Mouse (Mus musculus) embryo, embryonic 11.5 days (tissue): ENCODE measurements at regions not wholly inside any gene's neighbourhood (a gene's known extent, or its start where the extent isn't known, plus 50 kb on each side); places are given as distances from the start of the nearest gene placed in this dataset.
"Not testable (repeated sequence)": the region's sequence is repeated elsewhere in the genome, so short reads cannot be mapped to it uniquely, and the experiment has no call there.

Experiments
- DNase-seq: peaks from one replicate; pipeline ENCODE4 v3.0.0-alpha.2; 2012; ENCODE audit warnings: low read depth, low spot score

- DNase-seq = no peak
Observed at GRCm38 (mm10) chr12:79990751-79991150, 122.1 kb downstream of the Zfp36l1 start.

- DNase-seq = no peak
Observed at GRCm38 (mm10) chr12:79989582-79990110, 123.2 kb downstream of the Zfp36l1 start.

GRCm38 (mm10) chr12:79988401-79989358 lies 124.1 kb downstream of the Zfp36l1 start:
- DNase-seq = no peak

- DNase-seq = no peak
Observed at GRCm38 (mm10) chr12:79986241-79986976, 126.4 kb downstream of the Zfp36l1 start.

- no peak for DNase-seq
Observed at GRCm38 (mm10) chr12:79984985-79985747, 127.6 kb downstream of the Zfp36l1 start.

GRCm38 (mm10) chr12:79984025-79984790 lies 128.6 kb downstream of the Zfp36l1 start:
- DNase-seq = no peak

- no peak for DNase-seq
Observed at GRCm38 (mm10) chr12:79983232-79983631, 129.6 kb downstream of the Zfp36l1 start.

GRCm38 (mm10) chr12:79982497-79982896 lies 130.3 kb downstream of the Zfp36l1 start:
- not testable (repeated sequence) for DNase-seq

GRCm38 (mm10) chr12:79980711-79981110 lies 132.1 kb downstream of the Zfp36l1 start:
- DNase-seq = no peak

- DNase-seq = no peak
Observed at GRCm38 (mm10) chr12:79977136-79977535, 135.7 kb downstream of the Zfp36l1 start.

GRCm38 (mm10) chr12:79975466-79976239 lies 137.2 kb downstream of the Zfp36l1 start:
- DNase-seq = no peak

- no peak for DNase-seq
Observed at GRCm38 (mm10) chr12:79975050-79975449, 137.8 kb downstream of the Zfp36l1 start.

- DNase-seq = no peak
Observed at GRCm38 (mm10) chr12:79974530-79974929, 138.3 kb downstream of the Zfp36l1 start.

GRCm38 (mm10) chr12:79973566-79974230 lies 139.1 kb downstream of the Zfp36l1 start:
- DNase-seq = no peak

- DNase-seq = no peak
Observed at GRCm38 (mm10) chr12:79970981-79971390, 141.8 kb downstream of the Zfp36l1 start.

GRCm38 (mm10) chr12:79970227-79970901 lies 142.4 kb downstream of the Zfp36l1 start:
- no peak for DNase-seq

- DNase-seq = no peak
Observed at GRCm38 (mm10) chr12:79969346-79970226, 143.2 kb downstream of the Zfp36l1 start.

GRCm38 (mm10) chr12:79968676-79969075 lies 144.1 kb downstream of the Zfp36l1 start:
- DNase-seq = no peak
